Mouse (Mus musculus) hindbrain, embryonic 11.5 days (tissue): ENCODE results near the gene Coq8b. TPM values are rescaled to one million over a fixed set of nuclear protein-coding genes. Genes with fewer than 3 reads are reported as not detected.

Source experiments
- ATAC-seq: fragments of 200-750 bp; cut with Nextera tagmentation; 2 replicates; pipeline ENCODE4 v1.8.0; 2017; ENCODE audit warnings: mild to moderate bottlenecking, moderate TSS enrichment, moderate library complexity; ENCODE audit not compliant: low FRiP score
- DNase-seq: peaks from one replicate; pipeline ENCODE4 v3.0.0-alpha.2; 2015; ENCODE audit warnings: low spot score
- H3K27ac ChIP-seq: fragments of 300-500 bp; sonication (generic); 2 replicates; pipeline ENCODE4 v1.5.1; 2014; ENCODE audit warnings: mild to moderate bottlenecking, low read depth, low read length
- H3K27me3 ChIP-seq: fragments of 300-500 bp; sonication (generic); 2 replicates; pipeline ENCODE4 v1.6.1; 2014; ENCODE audit warnings: mild to moderate bottlenecking, low read length, moderate library complexity, mixed read lengths; ENCODE audit not compliant: control insufficient read depth, insufficient read depth
- H3K36me3 ChIP-seq: fragments of 300-500 bp; sonication (generic); 2 replicates; pipeline ENCODE4 v1.6.1; 2014; ENCODE audit warnings: mild to moderate bottlenecking, low read length, moderate library complexity, mixed read lengths; ENCODE audit not compliant: control insufficient read depth, insufficient read depth
- H3K4me1 ChIP-seq: fragments of 300-500 bp; sonication (generic); replicated peaks from 2 replicates; pipeline ENCODE4 v1.6.1; 2014; ENCODE audit warnings: low read length, mixed read lengths; ENCODE audit not compliant: control insufficient read depth, insufficient read depth
- H3K4me2 ChIP-seq: fragments of 300-500 bp; sonication (generic); replicated peaks from 2 replicates; pipeline ENCODE4 v1.6.1; 2014; ENCODE audit warnings: mild to moderate bottlenecking, low read depth, low read length
- H3K4me3 ChIP-seq: fragments of 300-500 bp; sonication (generic); 2 replicates; pipeline ENCODE4 v1.5.1; 2014; ENCODE audit warnings: low read depth, low read length
- H3K9ac ChIP-seq: fragments of 300-500 bp; sonication (generic); 2 replicates; pipeline ENCODE4 v1.6.1; 2014; ENCODE audit warnings: low read depth, low read length
- H3K9me3 ChIP-seq: fragments of 300-500 bp; sonication (generic); 2 replicates; pipeline ENCODE4 v1.6.1; 2016; ENCODE audit warnings: low read length; ENCODE audit not compliant: control insufficient read depth
- WGBS: fragments of 180-500 bp; shearing (Covaris S2); extraction: QIAGEN DNeasy Blood & Tissue Kit; methylation state at CpG from one replicate; pipeline ENCODE4 v1.1.7; 2014; 5-methylcytosine and 5-hydroxymethylcytosine counted together
- polyA plus RNA-seq: library from polyadenylated mRNA; unstranded; fragments of >200 nt; fragmentation: Nextera tagmentation; extraction: Ambion mirVana; gene quantifications from 2 replicates; pipeline ENCODE4 v1.2.1, GENCODE M21; 2014

Gene Coq8b
- polyA plus RNA-seq, 1 experiment from 2014 or later: 18.4 TPM

DNA sequence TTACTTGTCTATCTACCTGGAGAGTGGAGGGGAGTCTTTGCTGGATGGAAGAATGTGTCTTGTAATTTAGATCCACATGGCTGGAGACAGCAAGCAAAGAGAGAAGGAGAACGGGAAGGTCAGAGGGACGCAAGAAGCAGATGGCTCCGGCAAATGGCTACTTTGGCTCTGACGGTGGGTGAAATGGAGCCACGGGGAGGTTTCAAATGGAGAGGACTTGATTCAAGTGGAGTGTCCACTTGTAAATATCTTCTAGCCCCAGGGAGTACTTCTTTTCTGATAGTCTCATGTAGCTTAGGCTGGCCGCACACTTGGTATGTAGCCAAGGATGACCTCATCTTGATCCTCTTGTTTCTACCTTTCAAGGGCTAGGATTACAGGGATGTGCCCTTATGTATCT, 66.0 kb downstream of the Coq8b start:
- Histone ChIP-seq H3K4me3 (no peak overlapping the region), H3K9ac (no peak overlapping the region), H3K27ac (no peak overlapping the region), H3K27me3 (0 out of 2 replicates have a peak, but pooled peaks cover 2% of the 10 kb centered on the region), H3K36me3 (no peaks in the 10 kb centered on the region), H3K4me1 (no peaks in the 10 kb centered on the region), H3K4me2 (no peak overlapping the region), H3K9me3 (no peaks in the 10 kb centered on the region)
- WGBS: 90% methylated on average over 6 of the region's 6 CpGs
- no peak for ATAC-seq
- DNase-seq: no peak

DNA sequence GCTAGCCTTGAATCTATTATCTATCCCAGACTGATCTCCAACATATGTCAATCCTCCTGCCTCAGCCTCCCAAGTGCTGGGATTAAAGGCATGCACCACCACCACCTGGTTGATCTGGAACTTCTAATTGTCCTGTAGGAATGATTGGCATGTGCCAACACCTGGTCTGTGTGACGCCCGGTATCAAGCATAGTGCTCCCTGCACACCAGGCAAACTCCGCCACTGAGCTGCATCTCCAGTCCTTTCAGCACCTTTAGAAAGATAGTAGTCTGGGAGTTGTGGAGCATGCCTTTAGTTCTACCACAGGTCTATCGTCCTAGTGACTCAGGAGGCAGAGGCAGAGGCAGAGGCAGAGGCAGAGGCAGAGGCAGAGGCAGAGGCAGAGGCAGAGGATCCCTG, 67.5 kb downstream of the Coq8b start:
- no peak for ATAC-seq
- Histone ChIP-seq H3K4me2 (no peak overlapping the region), H3K4me1 (no peaks in the 10 kb centered on the region), H3K36me3 (no peaks in the 10 kb centered on the region), H3K4me3 (no peak overlapping the region), H3K27ac (no peak overlapping the region), H3K9me3 (no peaks in the 10 kb centered on the region), H3K9ac (no peak overlapping the region), H3K27me3 (0 out of 2 replicates have a peak, but pooled peaks cover 2% of the 10 kb centered on the region)
- WGBS: 80% methylated on average over 4 of the region's 4 CpGs
- DNase-seq: no peak

DNA sequence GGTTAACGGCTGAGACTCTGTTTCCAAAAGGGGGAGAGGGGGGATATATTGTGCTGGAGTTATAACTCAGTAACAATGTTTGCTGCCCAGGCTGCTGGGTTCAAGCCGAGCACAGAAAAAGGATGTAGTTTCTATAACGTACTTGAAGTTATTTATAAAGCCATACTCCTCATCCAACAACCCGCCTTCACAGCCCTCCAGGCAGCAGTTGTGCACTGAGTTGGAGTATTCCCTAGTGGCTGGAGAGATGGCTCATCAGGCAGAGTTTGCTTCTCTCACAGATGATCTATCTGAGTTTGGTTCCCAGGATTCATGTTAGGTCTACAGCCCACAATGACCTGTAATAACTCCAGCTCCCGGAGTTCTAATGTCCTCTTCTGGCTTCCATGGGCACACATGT, 68.0 kb downstream of the Coq8b start:
- Histone ChIP-seq H3K4me2 (no peak overlapping the region), H3K9me3 (no peaks in the 10 kb centered on the region), H3K4me3 (no peak overlapping the region), H3K36me3 (no peaks in the 10 kb centered on the region), H3K9ac (no peak overlapping the region), H3K27me3 (0 out of 2 replicates have a peak, but pooled peaks cover 2% of the 10 kb centered on the region), H3K4me1 (no peaks in the 10 kb centered on the region), H3K27ac (no peak overlapping the region)
- DNase-seq (no peak), ATAC-seq (no peak)
- WGBS: 89% methylated on average over 5 of the region's 5 CpGs

DNA sequence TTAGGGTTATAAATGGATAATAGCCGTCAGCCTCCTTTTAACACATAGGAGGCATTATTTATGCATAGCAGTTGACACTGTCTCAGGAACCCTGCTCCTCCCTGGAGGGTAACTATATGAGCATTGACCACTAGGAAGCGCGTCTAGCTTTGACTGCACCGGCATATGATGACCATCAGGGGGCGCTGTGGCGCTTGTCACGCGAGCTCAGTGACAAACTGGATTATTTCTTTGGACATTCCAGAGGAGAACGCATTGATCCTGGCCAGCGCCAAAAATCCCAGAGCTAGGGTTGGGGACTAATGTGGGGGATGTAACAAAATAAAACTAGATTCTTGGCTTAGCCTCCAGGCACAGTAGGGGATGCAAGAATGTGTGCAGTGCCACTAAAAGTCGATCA, 69.3 kb downstream of the Coq8b start:
- peak; percentile 83 for DNase-seq
- WGBS: 13% methylated on average over 11 of the region's 11 CpGs
- no peak for ATAC-seq

DNA sequence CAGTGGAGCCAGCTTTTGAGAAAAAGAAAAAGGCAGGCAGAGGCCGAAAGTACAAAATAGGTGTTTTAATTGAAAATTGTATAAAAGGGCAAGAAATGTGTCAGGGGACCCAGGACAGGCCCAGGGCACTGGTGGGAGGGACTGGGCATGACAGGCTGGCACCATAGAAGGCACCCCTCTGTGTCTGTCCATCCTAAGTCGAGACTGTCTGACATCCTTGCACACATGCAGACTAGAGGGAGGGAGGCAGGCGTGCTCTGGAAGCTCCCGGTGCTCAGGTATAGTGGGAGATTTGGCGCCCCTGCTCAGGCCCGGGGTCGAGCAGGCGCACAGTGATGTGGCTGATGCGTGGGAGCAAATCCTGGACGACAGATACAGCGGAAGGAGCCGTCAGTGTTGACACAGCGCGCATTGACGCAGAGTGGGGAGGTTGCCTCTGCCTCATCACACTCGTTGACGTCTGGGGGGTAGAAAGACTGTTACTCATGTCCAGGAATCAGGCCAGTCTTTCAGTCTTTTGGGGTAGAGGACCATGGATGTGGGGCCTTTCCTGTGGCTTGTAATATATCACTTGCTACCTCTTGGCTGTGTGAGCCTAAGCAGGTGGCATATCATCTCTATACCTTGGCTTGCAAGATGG, 72.4 kb downstream of the Coq8b start:
- no peak overlapping the region for H3K4me2 ChIP-seq
- H3K27ac ChIP-seq: no peak overlapping the region
- H3K9ac ChIP-seq: no peak overlapping the region
- DNase-seq: no peak
- no peaks in the 10 kb centered on the region for H3K9me3 ChIP-seq
- WGBS: 86% methylated on average over 17 of the region's 17 CpGs
- H3K36me3 ChIP-seq: no peaks in the 10 kb centered on the region
- peaks cover 9% of the 10 kb centered on the region; the same call in 1 of the 2 replicates for H3K27me3 ChIP-seq
- no peak for ATAC-seq
- no peak overlapping the region for H3K4me3 ChIP-seq
- H3K4me1 ChIP-seq: peaks cover 1% of the 10 kb centered on the region; the same call in 1 of the 2 replicates

More for the DNA sequence above, 69.3 kb downstream of the Coq8b start:
- no peak overlapping the region for H3K4me2 ChIP-seq
- no peaks in the 10 kb centered on the region for H3K36me3 ChIP-seq
- no peaks in the 10 kb centered on the region for H3K4me1 ChIP-seq
- no peak overlapping the region for H3K9ac ChIP-seq
- H3K27me3 ChIP-seq: 0 out of 2 replicates have a peak, but pooled peaks cover 2% of the 10 kb centered on the region
- H3K27ac ChIP-seq: no peak overlapping the region
- no peaks in the 10 kb centered on the region for H3K9me3 ChIP-seq
- H3K4me3 ChIP-seq: no peak overlapping the region

DNA sequence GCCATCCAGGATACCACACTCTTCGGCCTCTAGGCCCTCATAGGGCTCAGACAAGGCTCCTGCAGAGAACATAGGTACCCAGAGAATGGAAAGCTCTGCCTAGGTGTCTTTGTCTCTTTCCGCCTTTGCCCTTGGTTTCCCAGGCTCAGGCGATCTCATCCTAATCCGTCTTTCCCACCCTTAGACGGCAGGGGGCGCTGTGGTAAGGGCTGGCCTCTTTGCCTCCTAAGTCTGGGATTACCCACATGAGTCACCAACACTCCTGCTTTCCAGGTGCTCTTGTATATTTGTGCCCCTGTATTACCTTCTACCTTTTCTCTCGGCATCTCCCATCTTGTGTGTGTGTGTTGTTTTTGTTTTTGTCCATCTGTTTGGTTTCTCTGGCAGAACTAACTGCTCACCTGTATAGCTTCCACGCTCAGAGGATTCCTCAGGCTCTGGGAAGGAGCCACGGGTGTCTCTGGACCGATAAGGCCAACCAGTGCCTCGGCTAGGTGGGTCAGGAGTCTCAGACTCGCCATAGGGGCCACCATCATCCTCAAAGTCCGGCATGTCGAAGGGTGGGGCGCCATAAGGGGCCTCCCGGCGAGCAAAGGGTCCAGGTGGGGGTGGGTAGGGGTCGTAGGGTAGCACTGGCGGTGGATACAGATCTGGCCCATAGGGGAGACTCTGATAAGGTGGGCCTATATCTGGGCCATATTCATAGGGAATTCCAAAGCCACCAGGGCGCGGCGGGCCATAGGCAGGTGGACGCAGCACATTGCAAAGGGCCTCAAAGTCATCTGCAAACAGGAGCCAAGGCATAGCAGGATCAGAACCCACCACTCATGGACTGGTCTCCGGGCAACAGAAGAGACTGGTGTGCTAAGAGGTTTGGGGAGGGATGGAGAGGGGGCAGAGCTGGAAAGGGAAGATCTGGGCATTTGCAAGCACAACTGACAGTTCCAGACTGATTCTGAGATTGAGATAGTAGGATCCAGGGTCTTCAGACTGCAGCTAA, 73.6 kb downstream of the Coq8b start:
- Histone ChIP-seq H3K4me3 (no peak overlapping the region), H3K27me3 (peaks cover 13% of the 10 kb centered on the region; the same call in 1 of the 2 replicates), H3K4me2 (no peak overlapping the region), H3K27ac (no peak overlapping the region), H3K36me3 (no peaks in the 10 kb centered on the region), H3K9me3 (no peaks in the 10 kb centered on the region), H3K4me1 (peaks cover 2% of the 10 kb centered on the region), H3K9ac (no peak overlapping the region)
- peak; percentile 60 for DNase-seq
- 80% methylated on average over 24 of the region's 24 CpGs for WGBS
- no peak for ATAC-seq

DNA sequence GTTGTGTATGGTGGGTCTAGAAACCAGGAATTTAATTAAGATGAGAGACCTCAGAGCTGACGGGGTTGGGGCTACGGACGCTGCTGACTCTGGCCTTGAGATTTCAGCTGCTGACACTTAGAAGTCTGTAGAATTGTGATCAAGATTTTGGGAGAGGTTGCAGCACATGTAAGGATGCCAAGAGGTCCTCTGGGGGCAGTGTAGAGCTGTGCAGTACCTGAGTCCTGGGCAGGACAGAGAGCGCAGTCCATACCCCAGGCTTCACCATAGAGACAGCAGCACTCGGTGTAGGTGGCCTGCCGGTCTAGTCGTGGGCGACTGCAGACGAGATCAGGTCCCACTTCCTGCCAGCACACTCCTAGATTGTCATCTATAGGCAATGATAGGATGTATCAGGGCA, 74.7 kb downstream of the Coq8b start:
- no peak for ATAC-seq
- 58% methylated on average over 9 of the region's 9 CpGs for WGBS
- H3K4me3 ChIP-seq: no peak overlapping the region
- H3K9me3 ChIP-seq: no peaks in the 10 kb centered on the region
- H3K4me1 ChIP-seq: peaks cover 2% of the 10 kb centered on the region
- no peak overlapping the region for H3K4me2 ChIP-seq
- no peak overlapping the region for H3K27ac ChIP-seq
- H3K36me3 ChIP-seq: no peaks in the 10 kb centered on the region
- peaks cover 11% of the 10 kb centered on the region; the same call in 1 of the 2 replicates for H3K27me3 ChIP-seq
- no peak overlapping the region for H3K9ac ChIP-seq
- DNase-seq: no peak
